Mouse (Mus musculus): ENCODE measurements around the gene Smim6. TPM values are rescaled to one million over a fixed set of nuclear protein-coding genes. Genes with fewer than 3 reads are reported as not detected.

The Smim6 gene
- polyA plus RNA-seq, 1 experiment, result not detected

DNA sequence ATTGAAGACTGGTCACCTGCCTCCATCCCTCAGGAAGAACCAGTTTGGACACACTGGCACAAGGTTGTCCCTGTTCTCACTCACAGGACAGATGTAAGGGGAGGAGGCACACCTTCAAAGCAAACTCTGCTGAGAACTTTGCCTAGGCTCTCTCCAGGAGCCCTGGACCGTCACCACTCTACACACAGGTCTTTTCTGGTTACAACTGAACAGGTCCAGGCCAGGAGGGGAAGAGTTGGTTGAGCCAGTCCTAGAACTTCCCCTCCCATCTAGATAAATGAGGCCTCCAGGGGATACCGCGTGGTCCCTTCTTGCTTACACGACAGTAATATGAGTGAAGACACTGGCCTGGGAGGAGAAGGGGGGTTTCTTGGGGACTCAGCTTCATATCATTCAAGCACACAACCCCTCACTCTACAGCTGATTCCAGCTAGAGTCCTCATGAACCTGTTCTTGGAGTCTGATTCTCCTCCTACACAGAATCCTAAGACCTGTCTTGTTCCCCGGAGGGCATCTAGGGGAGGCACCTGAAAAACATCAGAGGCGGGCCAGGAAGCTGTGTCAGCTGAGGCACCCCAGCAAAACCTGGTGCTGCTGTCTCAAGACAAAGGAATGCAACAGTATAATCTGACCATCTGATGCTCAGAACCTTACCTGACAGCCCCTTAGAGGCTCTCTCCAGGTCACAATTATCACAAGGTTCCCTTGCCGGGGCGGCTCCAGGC is 7.4 kb upstream of the Smim6 start:
- no peak for TF ChIP-seq POLR2A (IDR thresholded peaks at IDR 0.05; ENCODE audit: insufficient read depth, low read depth, low read length)
- TF ChIP-seq CTCF (IDR thresholded peaks at IDR 0.05; ENCODE audit: insufficient read depth, low read depth, low read length), result no peak
- Histone ChIP-seq H3K4me1 (ENCODE audit: control insufficient read depth, insufficient read depth, low read length) (peaks cover 11% of the 10 kb centered on the region), H3K4me3 (ENCODE audit: insufficient read depth, low read depth, low read length) (no peak overlapping the region), H3K27ac (ENCODE audit: insufficient read depth, low read depth, low read length) (no peak overlapping the region)
- WGBS, result 84% methylated on average over 8 of the region's 8 CpGs

DNA sequence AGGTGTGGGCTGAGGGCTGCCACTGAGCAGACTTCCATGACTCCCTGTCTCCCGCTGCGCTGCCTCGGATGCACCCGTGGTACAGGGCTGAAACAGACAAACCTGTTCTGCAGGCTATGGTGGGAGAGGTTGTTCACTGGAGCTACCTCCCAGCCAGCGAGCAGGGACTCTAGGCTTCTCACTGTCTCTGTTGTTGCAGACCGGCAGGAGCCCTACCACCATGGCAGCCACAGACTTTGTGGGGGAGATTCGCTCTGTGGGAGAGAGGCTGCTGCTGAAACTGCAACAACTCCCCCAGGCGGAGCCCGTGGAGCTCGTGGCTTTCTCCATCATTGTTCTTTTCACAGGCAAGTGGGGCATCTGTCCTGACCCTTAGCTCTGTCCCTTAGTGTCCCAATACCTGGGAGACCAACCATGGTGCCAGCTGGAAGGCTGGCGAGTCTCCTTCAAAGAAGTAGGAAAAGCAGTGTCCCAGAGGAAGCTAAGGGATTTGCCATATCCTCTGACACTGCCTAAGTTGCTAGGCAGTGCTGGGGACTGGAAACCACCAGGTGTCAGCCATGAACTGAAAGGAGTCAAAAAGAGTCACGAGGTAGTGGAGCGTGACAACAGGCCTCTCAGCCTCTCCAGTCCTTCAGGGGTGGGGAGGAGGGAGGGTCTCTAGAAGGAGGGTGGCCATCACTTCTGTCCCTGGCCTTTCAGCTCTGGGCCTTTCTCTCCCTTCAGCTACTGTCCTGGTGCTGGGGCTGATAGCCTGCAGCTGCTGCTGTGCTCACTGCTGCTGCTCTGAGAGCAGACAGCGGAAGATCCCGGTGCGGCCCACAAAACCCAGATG is 6.6 kb upstream of the Smim6 start:
- H3K27ac ChIP-seq (ENCODE audit: insufficient read depth, low read depth, low read length), result no peak overlapping the region
- no peak for TF ChIP-seq CTCF (IDR thresholded peaks at IDR 0.05; ENCODE audit: insufficient read depth, low read depth, low read length)
- no peak for TF ChIP-seq POLR2A (IDR thresholded peaks at IDR 0.05; ENCODE audit: insufficient read depth, low read depth, low read length)

DNA sequence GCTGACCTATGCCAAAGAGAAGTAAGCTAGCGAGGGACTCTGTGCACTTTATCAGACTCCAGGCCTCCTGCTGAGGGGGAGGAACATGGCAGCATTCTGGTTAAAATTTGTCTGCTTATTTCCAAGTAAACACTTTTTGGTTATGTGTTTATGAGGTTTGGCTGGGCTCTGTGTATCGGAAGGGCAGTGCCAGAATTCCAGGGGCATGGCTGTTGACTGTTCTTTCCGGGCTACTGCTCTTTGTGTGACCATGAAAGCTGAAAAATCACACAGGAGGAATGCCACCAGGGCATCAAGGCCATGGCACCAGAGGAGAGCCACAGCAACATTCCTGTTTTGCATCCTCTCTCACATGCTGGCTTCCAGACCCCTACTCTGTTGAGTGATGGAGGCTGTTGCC is 5.7 kb upstream of the Smim6 start:
- 79% methylated on average over 3 of the region's 3 CpGs for WGBS
- H3K4me1 ChIP-seq (ENCODE audit: control insufficient read depth, insufficient read depth, low read length), result peaks cover 3% of the 10 kb centered on the region; the same call in 1 of the 2 replicates
- H3K27ac ChIP-seq (ENCODE audit: insufficient read depth, low read depth, low read length), result no peak overlapping the region
- H3K4me3 ChIP-seq (ENCODE audit: insufficient read depth, low read depth, low read length), result no peak overlapping the region
- no peak for TF ChIP-seq CTCF (IDR thresholded peaks at IDR 0.05; ENCODE audit: insufficient read depth, low read depth, low read length)
- TF ChIP-seq POLR2A (IDR thresholded peaks at IDR 0.05; ENCODE audit: insufficient read depth, low read depth, low read length), result no peak

More for the DNA sequence above, 6.6 kb upstream of the Smim6 start:
- no peak overlapping the region for H3K4me3 ChIP-seq (ENCODE audit: insufficient read depth, low read depth, low read length)
- H3K4me1 ChIP-seq (ENCODE audit: control insufficient read depth, insufficient read depth, low read length), result peaks cover 4% of the 10 kb centered on the region
- 68% methylated on average over 16 of the region's 16 CpGs for WGBS

DNA sequence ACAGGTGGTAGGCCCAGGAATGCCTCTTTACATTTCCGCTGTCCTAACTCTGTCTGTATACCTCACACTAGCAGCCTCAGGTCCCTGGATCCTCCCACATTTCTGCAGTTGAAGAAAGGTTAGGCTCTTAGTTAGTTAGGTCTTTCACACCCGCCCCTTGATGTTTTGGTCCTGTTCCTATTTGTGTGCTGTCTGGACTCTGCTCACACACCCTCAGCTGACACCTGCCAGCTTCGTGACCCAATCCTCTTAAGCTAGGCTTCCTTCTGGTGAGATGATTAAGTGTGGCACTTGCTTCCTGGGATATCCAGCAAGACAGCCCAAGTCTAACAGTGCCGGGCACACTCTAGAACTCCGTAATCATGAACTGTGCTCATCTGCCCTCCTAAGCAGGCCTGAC is 5.3 kb upstream of the Smim6 start:
- peaks cover 3% of the 10 kb centered on the region; the same call in 1 of the 2 replicates for H3K4me1 ChIP-seq (ENCODE audit: control insufficient read depth, insufficient read depth, low read length)
- no peak overlapping the region for H3K27ac ChIP-seq (ENCODE audit: insufficient read depth, low read depth, low read length)
- no peak overlapping the region for H3K4me3 ChIP-seq (ENCODE audit: insufficient read depth, low read depth, low read length)
- TF ChIP-seq POLR2A (IDR thresholded peaks at IDR 0.05; ENCODE audit: insufficient read depth, low read depth, low read length), result no peak
- no peak for TF ChIP-seq CTCF (IDR thresholded peaks at IDR 0.05; ENCODE audit: insufficient read depth, low read depth, low read length)
- 94% methylated on average over 5 of the region's 5 CpGs for WGBS

DNA sequence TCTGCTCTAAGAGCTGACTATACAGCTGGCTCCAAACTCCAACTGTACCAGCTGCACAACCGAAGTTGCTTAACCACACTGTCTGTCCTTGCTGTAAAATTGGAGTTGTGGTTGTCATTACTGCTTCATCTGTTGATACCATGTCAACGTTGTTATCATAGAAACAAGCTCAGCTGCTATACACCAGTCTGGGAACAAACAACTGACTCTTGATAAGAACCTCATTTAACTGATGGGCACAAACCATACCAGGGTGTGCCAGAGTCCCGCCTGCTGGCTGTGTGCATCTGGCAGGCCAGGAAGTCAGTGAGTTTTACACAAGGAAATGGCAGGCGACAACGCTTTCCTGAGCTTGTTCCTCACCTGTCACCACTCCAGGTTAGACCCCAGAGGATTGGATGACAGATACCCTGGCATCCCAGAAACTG is 669 bp upstream of the Smim6 start:
- Histone ChIP-seq H3K4me1 (ENCODE audit: control insufficient read depth, insufficient read depth, low read length) (no peaks in the 10 kb centered on the region), H3K4me3 (ENCODE audit: insufficient read depth, low read depth, low read length) (no peak overlapping the region), H3K27ac (ENCODE audit: insufficient read depth, low read depth, low read length) (no peak overlapping the region)
- 96% methylated on average over 5 of the region's 5 CpGs for WGBS
- TF ChIP-seq POLR2A (IDR thresholded peaks at IDR 0.05; ENCODE audit: insufficient read depth, low read depth, low read length) (no peak), CTCF (IDR thresholded peaks at IDR 0.05; ENCODE audit: insufficient read depth, low read depth, low read length) (no peak)

DNA sequence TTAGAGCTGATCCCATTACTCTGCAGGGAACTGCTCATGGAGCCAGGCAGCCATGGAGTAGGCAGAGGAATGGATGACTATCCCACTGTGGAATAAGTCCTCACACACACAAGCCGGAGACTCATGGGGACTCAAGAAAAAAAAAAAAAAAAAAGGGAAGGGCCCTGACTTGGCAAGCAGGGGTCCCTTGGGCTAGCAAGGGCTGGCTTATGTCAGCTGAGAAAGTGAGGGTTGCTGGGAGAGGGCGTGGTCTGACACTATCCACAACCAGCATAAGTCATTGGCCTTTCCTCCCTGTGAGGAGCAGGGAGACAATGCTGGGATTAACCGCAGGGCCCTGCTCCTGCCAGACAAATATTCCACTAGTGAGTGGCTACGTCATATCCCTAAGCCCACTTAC is 4.8 kb downstream of the Smim6 start:
- no peak for TF ChIP-seq CTCF (IDR thresholded peaks at IDR 0.05; ENCODE audit: insufficient read depth, low read depth, low read length)
- no peak for TF ChIP-seq POLR2A (IDR thresholded peaks at IDR 0.05; ENCODE audit: insufficient read depth, low read depth, low read length)
- H3K4me1 ChIP-seq (ENCODE audit: control insufficient read depth, insufficient read depth, low read length), result no peaks in the 10 kb centered on the region
- H3K4me3 ChIP-seq (ENCODE audit: insufficient read depth, low read depth, low read length), result no peak overlapping the region
- 88% methylated on average over 4 of the region's 4 CpGs for WGBS
- no peak overlapping the region for H3K27ac ChIP-seq (ENCODE audit: insufficient read depth, low read depth, low read length)

DNA sequence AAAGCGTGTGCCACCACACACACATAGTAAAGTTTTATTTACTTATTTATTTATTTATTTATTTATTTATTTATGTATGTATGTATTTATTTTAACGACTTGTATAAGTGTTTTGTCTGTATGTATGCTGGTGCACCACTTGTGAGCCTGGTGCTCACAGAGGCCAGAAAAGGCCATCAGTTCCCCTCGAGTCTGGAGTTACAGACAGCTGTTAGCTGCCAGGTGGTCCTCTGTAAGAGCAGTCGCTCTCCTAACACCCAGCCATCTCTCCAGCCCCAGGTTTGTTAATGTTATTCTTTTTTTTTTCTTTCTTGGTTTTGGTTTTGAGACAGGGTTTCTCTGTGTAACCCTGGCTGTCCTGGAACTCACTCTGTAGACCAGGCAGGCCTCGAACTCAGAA is 6.8 kb downstream of the Smim6 start:
- TF ChIP-seq POLR2A (IDR thresholded peaks at IDR 0.05; ENCODE audit: insufficient read depth, low read depth, low read length), result no peak
- TF ChIP-seq CTCF (IDR thresholded peaks at IDR 0.05; ENCODE audit: insufficient read depth, low read depth, low read length), result no peak
- no peak overlapping the region for H3K4me3 ChIP-seq (ENCODE audit: insufficient read depth, low read depth, low read length)
- H3K27ac ChIP-seq (ENCODE audit: insufficient read depth, low read depth, low read length), result no peak overlapping the region
- no peaks in the 10 kb centered on the region for H3K4me1 ChIP-seq (ENCODE audit: control insufficient read depth, insufficient read depth, low read length)
- WGBS, result 90% methylated on average over 5 of the region's 5 CpGs

DNA sequence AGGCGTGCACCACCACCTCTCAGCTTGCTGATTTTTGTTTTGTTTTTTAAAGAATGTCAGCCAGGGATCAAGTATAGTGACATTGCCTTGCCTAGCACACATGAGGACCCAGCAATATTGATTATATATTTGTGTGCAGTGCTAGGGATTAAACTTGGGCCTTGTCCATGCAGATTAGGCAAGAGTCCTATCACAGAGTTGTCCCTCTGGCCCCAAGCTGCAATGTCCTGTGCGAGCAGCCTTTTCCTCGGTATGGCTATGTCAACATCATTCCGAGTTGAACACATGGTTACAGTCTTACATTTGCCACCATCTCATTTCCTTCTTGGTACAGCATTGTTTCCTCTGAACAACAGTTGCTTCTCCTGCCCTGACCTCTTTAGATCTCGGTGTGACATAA is 7.3 kb downstream of the Smim6 start:
- TF ChIP-seq POLR2A (IDR thresholded peaks at IDR 0.05; ENCODE audit: insufficient read depth, low read depth, low read length) (no peak), CTCF (IDR thresholded peaks at IDR 0.05; ENCODE audit: insufficient read depth, low read depth, low read length) (no peak)
- Histone ChIP-seq H3K4me3 (ENCODE audit: insufficient read depth, low read depth, low read length) (no peak overlapping the region), H3K4me1 (ENCODE audit: control insufficient read depth, insufficient read depth, low read length) (no peaks in the 10 kb centered on the region), H3K27ac (ENCODE audit: insufficient read depth, low read depth, low read length) (no peak overlapping the region)
- WGBS, result 95% methylated on average over 5 of the region's 5 CpGs

Data from olfactory bulb, adult 2 months (tissue).